Mouse (Mus musculus): Measurements from ENCODE around the gene Inhbc. TPM values are rescaled to one million over a fixed set of nuclear protein-coding genes. Genes with fewer than 3 reads are reported as not detected.

Inhbc gene
- not detected in 2 replicates for polyA plus RNA-seq (2015; fragmentation: Nextera tagmentation; extraction: Ambion mirVana)

GRCm38 (mm10) chr10:127369834-127370820 is at the start of gene Inhbc:
Gene Inhbc, minus strand, starts transcription at chr10:127370431.
- no peaks in the 10 kb centered on the region for H3K4me1 ChIP-seq (replicated peaks)
- ATAC-seq (ENCODE audit: low FRiP score, low read depth), result no peak
- no peak within 1 kb of the TSS for H3K27ac ChIP-seq (replicated peaks)
- WGBS, result 78% methylated on average over 22 of the region's 22 CpGs
- no peak within 1 kb of the TSS for H3K4me2 ChIP-seq
- no peak within 1 kb of the TSS for H3K9ac ChIP-seq
- H3K4me3 ChIP-seq, result no peak within 1 kb of the TSS
- H3K36me3 ChIP-seq, result no peaks in the 10 kb centered on the region
- H3K9me3 ChIP-seq, result no peaks in the 10 kb centered on the region
- H3K27me3 ChIP-seq, result no peaks in the 10 kb centered on the region

GRCm38 (mm10) chr10:127414141-127414540 is 43.9 kb upstream of the Inhbc start:
- no peak for ATAC-seq (ENCODE audit: low FRiP score, low read depth)

DNA sequence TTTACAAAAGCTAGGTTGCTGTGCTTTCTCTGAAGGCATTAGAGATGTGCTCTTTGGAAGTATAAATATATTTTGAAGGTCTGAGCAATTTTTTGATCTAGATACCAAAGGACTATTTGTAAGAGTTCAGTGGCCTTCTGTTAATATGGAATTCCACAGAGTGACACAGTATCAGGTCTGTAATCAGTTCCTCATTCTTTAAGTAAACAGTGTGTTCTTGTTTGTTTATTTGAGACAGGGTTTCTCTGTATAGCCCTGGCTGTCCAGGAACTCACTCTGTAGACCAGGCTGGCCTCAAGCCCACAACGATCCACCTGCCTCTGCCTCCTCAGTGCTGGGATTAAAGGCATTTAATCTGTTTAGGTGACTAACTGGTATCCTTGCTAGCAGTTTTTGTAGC is 43.4 kb upstream of the Inhbc start:
- no peak overlapping the region for H3K9ac ChIP-seq
- H3K4me1 ChIP-seq (replicated peaks), result peaks cover 14% of the 10 kb centered on the region; the same call in 1 of the 2 replicates
- no peak overlapping the region for H3K4me3 ChIP-seq
- H3K36me3 ChIP-seq, result no peaks in the 10 kb centered on the region
- no peak for ATAC-seq (ENCODE audit: low FRiP score, low read depth)
- no peaks in the 10 kb centered on the region for H3K27me3 ChIP-seq
- no peak overlapping the region for H3K27ac ChIP-seq (replicated peaks)
- WGBS, result 79% methylated on average over 1 of the region's 1 CpGs
- no peak overlapping the region for H3K4me2 ChIP-seq
- H3K9me3 ChIP-seq, result no peaks in the 10 kb centered on the region

More at GRCm38 (mm10) chr10:127414141-127414540, 43.9 kb upstream of the Inhbc start:
- Histone ChIP-seq H3K27ac (replicated peaks) (no peak overlapping the region), H3K4me2 (no peak overlapping the region), H3K4me1 (replicated peaks) (peaks cover 17% of the 10 kb centered on the region; the same call in 1 of the 2 replicates), H3K9ac (no peak overlapping the region), H3K27me3 (no peaks in the 10 kb centered on the region), H3K4me3 (no peak overlapping the region), H3K9me3 (no peaks in the 10 kb centered on the region), H3K36me3 (no peaks in the 10 kb centered on the region)
- 66% methylated on average over 3 of the region's 3 CpGs for WGBS

DNA sequence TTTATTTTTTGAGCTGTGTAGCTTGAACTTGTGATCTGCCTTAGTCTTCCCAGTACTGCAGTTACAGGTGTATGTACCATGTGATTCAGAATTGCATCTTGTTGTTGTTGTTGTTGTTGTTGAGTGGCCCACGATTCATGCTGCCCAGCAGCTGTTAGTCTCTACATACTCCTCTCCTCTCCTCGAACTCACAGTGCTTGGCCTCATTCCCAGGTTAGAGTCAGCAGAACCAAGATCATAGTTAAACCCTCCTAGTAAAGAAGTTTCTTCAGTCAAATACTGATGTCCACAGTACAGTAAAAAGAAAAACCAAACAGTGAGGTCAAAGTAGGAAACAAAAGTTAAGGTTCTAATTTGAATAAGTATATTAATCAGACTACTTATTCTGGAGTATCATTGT is 42.5 kb upstream of the Inhbc start:
- Histone ChIP-seq H3K9me3 (no peaks in the 10 kb centered on the region), H3K27me3 (no peaks in the 10 kb centered on the region), H3K4me3 (no peak overlapping the region), H3K4me2 (no peak overlapping the region), H3K4me1 (replicated peaks) (peaks cover 14% of the 10 kb centered on the region; the same call in 1 of the 2 replicates), H3K36me3 (no peaks in the 10 kb centered on the region), H3K9ac (no peak overlapping the region), H3K27ac (replicated peaks) (no peak overlapping the region)
- ATAC-seq (ENCODE audit: low FRiP score, low read depth), result no peak
- WGBS, result 63% methylated on average over 2 of the region's 2 CpGs

DNA sequence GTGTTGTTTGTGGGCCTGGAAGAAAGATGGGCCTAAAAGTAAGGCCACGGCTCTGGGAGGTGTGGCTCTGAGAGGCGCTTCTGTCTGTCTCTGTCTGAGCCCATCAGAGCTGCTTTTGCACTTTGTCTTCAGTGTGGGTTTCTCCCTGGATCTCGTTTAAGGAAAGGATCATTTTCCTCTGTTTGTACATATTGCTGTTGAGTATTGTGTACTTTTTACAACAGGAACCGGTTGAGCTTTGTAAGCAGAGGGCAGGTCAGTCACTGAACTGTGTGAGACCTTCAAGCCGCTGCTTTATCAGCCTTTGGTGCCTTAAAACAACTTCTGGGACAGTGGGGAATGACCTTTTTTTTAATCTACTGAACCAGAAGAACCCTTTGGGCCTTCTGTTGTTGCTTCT is 41.9 kb upstream of the Inhbc start:
- no peaks in the 10 kb centered on the region for H3K27me3 ChIP-seq
- no peaks in the 10 kb centered on the region for H3K36me3 ChIP-seq
- H3K9me3 ChIP-seq, result no peaks in the 10 kb centered on the region
- no peak overlapping the region for H3K4me3 ChIP-seq
- H3K9ac ChIP-seq, result no peak overlapping the region
- H3K27ac ChIP-seq (replicated peaks), result 0 out of 2 replicates have a peak overlapping the region, but pooled peaks have one; percentile 1
- H3K4me1 ChIP-seq (replicated peaks), result peaks cover 14% of the 10 kb centered on the region; the same call in 1 of the 2 replicates
- H3K4me2 ChIP-seq, result no peak overlapping the region
- WGBS, result 29% methylated on average over 5 of the region's 5 CpGs
- ATAC-seq (ENCODE audit: low FRiP score, low read depth), result no peak

DNA sequence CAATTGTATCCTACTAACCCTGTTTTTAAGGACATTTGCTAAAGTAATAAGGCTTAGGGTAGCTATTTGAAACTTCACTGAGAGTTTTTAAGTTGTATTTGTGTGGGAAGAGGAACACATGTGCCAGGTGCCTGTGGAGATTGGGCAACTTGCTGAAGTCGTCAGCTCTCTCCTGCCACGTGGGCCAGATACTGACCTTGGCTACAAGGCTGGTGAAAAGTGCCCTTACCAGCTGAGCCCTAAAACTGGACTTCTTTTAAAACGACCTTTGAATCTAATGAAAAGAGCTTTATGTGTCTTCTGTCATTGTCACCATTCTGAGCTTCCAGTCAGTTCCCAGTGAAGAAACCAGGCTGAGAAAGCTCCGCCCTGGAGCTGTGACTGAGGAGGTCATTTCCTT is 37.2 kb upstream of the Inhbc start:
- Histone ChIP-seq H3K36me3 (no peaks in the 10 kb centered on the region), H3K4me1 (replicated peaks) (peaks cover 13% of the 10 kb centered on the region; the same call in 1 of the 2 replicates), H3K9me3 (no peaks in the 10 kb centered on the region), H3K4me3 (no peak overlapping the region), H3K9ac (no peak overlapping the region), H3K27me3 (no peaks in the 10 kb centered on the region), H3K27ac (replicated peaks) (no peak overlapping the region), H3K4me2 (no peak overlapping the region)
- no peak for ATAC-seq (ENCODE audit: low FRiP score, low read depth)
- 57% methylated on average over 4 of the region's 4 CpGs for WGBS

- H3K4me1 ChIP-seq (replicated peaks), result no peaks in the 10 kb centered on the region
- WGBS, result 96% methylated on average over 3 of the region's 3 CpGs
- no peak overlapping the region for H3K4me2 ChIP-seq
- H3K27ac ChIP-seq (replicated peaks), result no peak overlapping the region
- H3K36me3 ChIP-seq, result peaks cover 23% of the 10 kb centered on the region
- no peaks in the 10 kb centered on the region for H3K9me3 ChIP-seq
- no peak overlapping the region for H3K9ac ChIP-seq
- H3K27me3 ChIP-seq, result no peaks in the 10 kb centered on the region
- no peak for ATAC-seq (ENCODE audit: low FRiP score, low read depth)
- no peak overlapping the region for H3K4me3 ChIP-seq
These were observed 34.5 kb upstream of the Inhbc start for GRCm38 (mm10) chr10:127404701-127405100.

GRCm38 (mm10) chr10:127391774-127392173 is 21.5 kb upstream of the Inhbc start:
- Histone ChIP-seq H3K27me3 (no peaks in the 10 kb centered on the region), H3K9ac (no peak overlapping the region), H3K4me2 (no peak overlapping the region), H3K36me3 (peaks cover 2% of the 10 kb centered on the region; the same call in 1 of the 2 replicates), H3K4me3 (no peak overlapping the region), H3K27ac (replicated peaks) (no peak overlapping the region), H3K4me1 (replicated peaks) (no peaks in the 10 kb centered on the region), H3K9me3 (no peaks in the 10 kb centered on the region)
- 89% methylated on average over 6 of the region's 6 CpGs for WGBS
- ATAC-seq (ENCODE audit: low FRiP score, low read depth), result no peak

DNA sequence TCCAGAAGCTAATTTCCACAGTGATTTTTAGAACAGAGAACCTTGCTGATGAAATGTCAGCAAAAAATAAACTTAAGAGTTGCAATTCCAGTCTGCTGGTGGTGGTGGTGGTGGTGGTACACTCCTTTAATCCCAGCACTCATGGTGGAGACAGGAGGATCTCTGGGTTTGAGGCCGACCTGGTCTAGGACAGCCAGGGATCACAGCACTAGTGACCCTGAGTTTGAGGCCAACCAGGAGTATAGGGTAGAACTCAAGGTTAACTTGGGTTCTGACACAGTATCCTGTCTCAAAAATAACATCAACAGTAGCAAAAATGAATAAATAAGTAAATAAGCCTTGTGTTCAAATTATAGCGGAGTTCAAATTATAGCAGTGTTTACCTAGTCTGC is 11.5 kb upstream of the Inhbc start:
- Histone ChIP-seq H3K27ac (replicated peaks) (peak overlapping the region; percentile 92; the same call in 1 of the 2 replicates), H3K9me3 (no peaks in the 10 kb centered on the region), H3K27me3 (no peaks in the 10 kb centered on the region), H3K9ac (0 out of 2 replicates have a peak overlapping the region, but pooled peaks have one; percentile 29), H3K4me3 (peak overlapping the region; percentile 75), H3K36me3 (no peaks in the 10 kb centered on the region), H3K4me2 (peak overlapping the region; percentile 69), H3K4me1 (replicated peaks) (peaks cover 17% of the 10 kb centered on the region)
- 60% methylated on average over 2 of the region's 2 CpGs for WGBS
- ATAC-seq (ENCODE audit: low FRiP score, low read depth), result no peak

- Histone ChIP-seq H3K9me3 (no peaks in the 10 kb centered on the region), H3K4me3 (peak overlapping the region; percentile 75), H3K4me2 (peak overlapping the region; percentile 69)
These were observed 10.8 kb upstream of the Inhbc start for GRCm38 (mm10) chr10:127380767-127381742.

GRCm38 (mm10) chr10:127380251-127380691 is 10.0 kb upstream of the Inhbc start, which contains the start of gene R3hdm2:
Gene R3hdm2, plus strand, starts transcription at chr10:127380327.
- under 1% methylated on average over 34 of the region's 53 CpGs for WGBS
- peak within 1 kb of the TSS; percentile 69 for H3K4me2 ChIP-seq
- peak; percentile 95 for ATAC-seq (ENCODE audit: low FRiP score, low read depth)

More at GRCm38 (mm10) chr10:127380767-127381742, 10.8 kb upstream of the Inhbc start:
- peaks cover 17% of the 10 kb centered on the region for H3K4me1 ChIP-seq (replicated peaks)
- 2% methylated on average over 29 of the region's 79 CpGs for WGBS
- ATAC-seq (ENCODE audit: low FRiP score, low read depth), result peak; percentile 88
- peak overlapping the region; percentile 92 for H3K27ac ChIP-seq (replicated peaks)
- peak overlapping the region; percentile 77 for H3K9ac ChIP-seq
- no peaks in the 10 kb centered on the region for H3K36me3 ChIP-seq
- H3K27me3 ChIP-seq, result no peaks in the 10 kb centered on the region

More at GRCm38 (mm10) chr10:127380251-127380691, 10.0 kb upstream of the Inhbc start, which contains the start of gene R3hdm2:
- Histone ChIP-seq H3K4me1 (replicated peaks) (peaks cover 17% of the 10 kb centered on the region), H3K9ac (peak within 1 kb of the TSS; percentile 77), H3K27ac (replicated peaks) (peak within 1 kb of the TSS; percentile 92), H3K27me3 (no peaks in the 10 kb centered on the region), H3K36me3 (no peaks in the 10 kb centered on the region), H3K9me3 (no peaks in the 10 kb centered on the region), H3K4me3 (peak within 1 kb of the TSS; percentile 75)
